Mouse (Mus musculus): Measurements from ENCODE around the gene Osbpl10.

DNA sequence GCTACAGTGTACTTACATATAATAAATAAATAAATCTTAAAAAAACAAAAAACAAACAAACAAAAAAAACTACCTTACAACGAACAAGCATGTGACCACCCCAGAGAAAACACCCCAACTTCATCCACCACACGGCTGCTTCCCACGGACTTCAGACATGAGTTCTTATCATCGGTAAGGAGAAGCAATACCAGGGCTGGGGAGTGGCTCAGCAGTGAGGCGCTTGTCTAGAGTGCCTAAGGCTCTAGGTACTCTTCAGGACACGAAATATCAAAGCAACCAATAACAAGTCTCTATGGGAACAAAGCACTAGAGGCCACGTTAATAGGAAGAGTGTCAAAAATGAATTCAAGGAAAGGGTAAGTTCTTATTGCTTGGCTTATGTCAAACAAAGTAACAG, 282.1 kb downstream of the Osbpl10 start:
- TF ChIP-seq CTCF (IDR thresholded peaks at IDR 0.05; ENCODE audit: control insufficient read depth, insufficient read depth, insufficient read length) (no peak), USF1 (IDR thresholded peaks at IDR 0.05; ENCODE audit: low read depth) (no peak)

Data from C2C12 (cell line).